Comparison of ENCODE assay signal across 7 mouse cellular contexts in genomic region chr12:111413300-111413699, GRCm38 (mm10). TPM values are rescaled to one million over a fixed set of nuclear protein-coding genes. Genes with fewer than 3 reads are reported as not detected.
DNase-seq lines count a peak whose midpoint lies in the region; ATAC-seq lines count a peak whose summit lies in the region.

No protein-coding gene starts in this region.

- peaks cover 83% of the 10 kb centered on the region for H3K27me3 ChIP-seq in embryonic facial prominence, embryonic 10.5 days (replicated peaks; ENCODE audit: low read depth, poor library complexity, severe bottlenecking)
- peaks cover 18% of the 10 kb centered on the region for H3K27me3 ChIP-seq in limb, embryonic 11.5 days (ENCODE audit: control insufficient read depth, insufficient read depth, low read length)
- no peaks in the 10 kb centered on the region for H3K27me3 ChIP-seq in midbrain, embryonic 14.5 days (ENCODE audit: control insufficient read depth, insufficient read depth, low read length)

- peak overlapping the region; percentile 56 for H3K4me3 ChIP-seq in embryonic facial prominence, embryonic 10.5 days
- H3K4me3 ChIP-seq in limb, embryonic 11.5 days (ENCODE audit: low read depth, low read length), result peak overlapping the region; percentile 23
- peak overlapping the region; percentile 22 for H3K4me3 ChIP-seq in midbrain, embryonic 14.5 days (replicated peaks; ENCODE audit: low read depth, low read length)

- H3K27ac ChIP-seq in embryonic facial prominence, embryonic 10.5 days (replicated peaks), result peak overlapping the region; percentile 76
- no peak overlapping the region for H3K27ac ChIP-seq in limb, embryonic 11.5 days (replicated peaks; ENCODE audit: low read depth, low read length)
- no peak overlapping the region for H3K27ac ChIP-seq in midbrain, embryonic 14.5 days (replicated peaks; ENCODE audit: low read depth, low read length)

- peak; percentile 71 for ATAC-seq in limb, embryonic 11.5 days (ENCODE audit: insufficient number of reproducible peaks, low FRiP score, low TSS enrichment, low read depth)
- ATAC-seq in midbrain, embryonic 14.5 days (ENCODE audit: low FRiP score, low TSS enrichment), result peak; percentile 76; the same call in 1 of the 2 replicates

- H3K9me3 ChIP-seq in embryonic facial prominence, embryonic 10.5 days, result no peaks in the 10 kb centered on the region
- no peaks in the 10 kb centered on the region for H3K9me3 ChIP-seq in limb, embryonic 11.5 days (ENCODE audit: control insufficient read depth, low read length)
- no peaks in the 10 kb centered on the region for H3K9me3 ChIP-seq in midbrain, embryonic 14.5 days (ENCODE audit: control insufficient read depth, low read length)

- H3K4me1 ChIP-seq in embryonic facial prominence, embryonic 10.5 days, result peaks cover 36% of the 10 kb centered on the region
- H3K4me1 ChIP-seq in limb, embryonic 11.5 days (ENCODE audit: control insufficient read depth, insufficient read depth, low read length), result peaks cover 17% of the 10 kb centered on the region
- H3K4me1 ChIP-seq in midbrain, embryonic 14.5 days (ENCODE audit: control insufficient read depth, insufficient read depth, low read length), result peaks cover 19% of the 10 kb centered on the region; the same call in 1 of the 2 replicates

- H3K4me2 ChIP-seq in limb, embryonic 11.5 days (ENCODE audit: low read depth, severe bottlenecking), result peak overlapping the region; percentile 47
- H3K4me2 ChIP-seq in midbrain, embryonic 14.5 days (ENCODE audit: low read length), result peak overlapping the region; percentile 52

- no peaks in the 10 kb centered on the region for H3K36me3 ChIP-seq in embryonic facial prominence, embryonic 10.5 days (replicated peaks)
- no peaks in the 10 kb centered on the region for H3K36me3 ChIP-seq in limb, embryonic 11.5 days (ENCODE audit: control insufficient read depth, insufficient read depth, low read length)
- H3K36me3 ChIP-seq in midbrain, embryonic 14.5 days (ENCODE audit: control insufficient read depth, insufficient read depth, low read length), result no peaks in the 10 kb centered on the region

- 0 out of 2 replicates have a peak overlapping the region, but pooled peaks have one; percentile 27 for H3K9ac ChIP-seq in limb, embryonic 11.5 days (ENCODE audit: low read length)
- H3K9ac ChIP-seq in midbrain, embryonic 14.5 days (replicated peaks; ENCODE audit: low read length), result peak overlapping the region; percentile 41; the same call in 1 of the 2 replicates

- DNase-seq in adrenal gland, postnatal 14 days, result peak; percentile 95
- peak; percentile 92 for DNase-seq in embryonic facial prominence, embryonic 10.5 days (ENCODE audit: low spot score)
- peak; percentile 99 for DNase-seq in heart, adult 11 months
- peak; percentile 88 for DNase-seq in kidney, adult 11 months
- peak; percentile 95 for DNase-seq in limb, embryonic 11.5 days (ENCODE audit: low spot score)
- peak; percentile 92 for DNase-seq in midbrain, embryonic 14.5 days
- peak; percentile 63 for DNase-seq in spleen, adult 12 weeks (ENCODE audit: low spot score)

- under 1% methylated on average over 21 of the region's 21 CpGs for WGBS in embryonic facial prominence, embryonic 10.5 days
- 1% methylated on average over 21 of the region's 21 CpGs for WGBS in limb, embryonic 11.5 days
- WGBS in midbrain, embryonic 14.5 days, result under 1% methylated on average over 21 of the region's 21 CpGs

RNA-seq across cellular contexts. Expression of gene Exoc3l4, which starts 3.5 kb away (rescaled TPM):
- total RNA-seq in adrenal gland, postnatal 14 days (2021), result 4.6 and 5.2 TPM in 2 replicates
- 5.7 and 7.0 TPM in 2 replicates for polyA plus RNA-seq in embryonic facial prominence, embryonic 10.5 days (2016; fragmentation: Nextera tagmentation; extraction: Ambion mirVana)
- 4.1 TPM in 2 replicates for polyA plus RNA-seq in limb, embryonic 11.5 days (2014; fragmentation: Nextera tagmentation; extraction: Ambion mirVana)
- 1.6 and 2.1 TPM in 2 replicates for polyA plus RNA-seq in midbrain, embryonic 14.5 days (2014; fragmentation: Nextera tagmentation; extraction: Ambion mirVana)

RNA-seq across cellular contexts. Expression of gene Lbhd2, which starts 6.7 kb away (rescaled TPM):
- 0.56 and 0.79 TPM in 2 replicates for total RNA-seq in adrenal gland, postnatal 14 days (2021)
- not detected in 2 replicates for polyA plus RNA-seq in embryonic facial prominence, embryonic 10.5 days (2016; fragmentation: Nextera tagmentation; extraction: Ambion mirVana)
- polyA plus RNA-seq in limb, embryonic 11.5 days (2014; fragmentation: Nextera tagmentation; extraction: Ambion mirVana), result 0.63 TPM in 1 of 2 replicates, not detected in the other
- polyA plus RNA-seq in midbrain, embryonic 14.5 days (2014; fragmentation: Nextera tagmentation; extraction: Ambion mirVana), result 2.0 and 3.3 TPM in 2 replicates

RNA-seq across cellular contexts. Expression of gene Tnfaip2, which starts 29.0 kb away (rescaled TPM):
- total RNA-seq in adrenal gland, postnatal 14 days (2021), result 14.0 and 14.4 TPM in 2 replicates
- polyA plus RNA-seq in embryonic facial prominence, embryonic 10.5 days (2016; fragmentation: Nextera tagmentation; extraction: Ambion mirVana), result 3.9 and 4.0 TPM in 2 replicates
- polyA plus RNA-seq in limb, embryonic 11.5 days (2014; fragmentation: Nextera tagmentation; extraction: Ambion mirVana), result 3.1 and 5.5 TPM in 2 replicates
- polyA plus RNA-seq in midbrain, embryonic 14.5 days (2014; fragmentation: Nextera tagmentation; extraction: Ambion mirVana), result 0.28 and 0.82 TPM in 2 replicates

RNA-seq across cellular contexts. Expression of gene Cdc42bpb, which starts 35.8 kb away (rescaled TPM):
- total RNA-seq in adrenal gland, postnatal 14 days (2021), result 133 and 149 TPM in 2 replicates
- polyA plus RNA-seq in embryonic facial prominence, embryonic 10.5 days (2016; fragmentation: Nextera tagmentation; extraction: Ambion mirVana), result 32.6 and 32.7 TPM in 2 replicates
- 30.4 and 30.9 TPM in 2 replicates for polyA plus RNA-seq in limb, embryonic 11.5 days (2014; fragmentation: Nextera tagmentation; extraction: Ambion mirVana)
- polyA plus RNA-seq in midbrain, embryonic 14.5 days (2014; fragmentation: Nextera tagmentation; extraction: Ambion mirVana), result 47.8 and 54.6 TPM in 2 replicates
